Mouse (Mus musculus) central nervous system, embryonic 14 days (tissue): ENCODE measurements around the gene Hsf2. TPM values are rescaled to one million over a fixed set of nuclear protein-coding genes. Genes with fewer than 3 reads are reported as not detected.

Source experiments
- polyA plus RNA-seq: library from polyadenylated mRNA; depleted of rRNA; stranded (reverse); fragments of >200 nt; gene quantifications from 2 replicates; pipeline ENCODE4 v1.2.3, GENCODE M21; 2012; rRNA removed

Gene Hsf2
- 41.2 and 49.4 TPM in 2 replicates for polyA plus RNA-seq

GRCm38 (mm10) chr10:57485908-57486541 lies at the start of gene Hsf2:
Hsf2 (plus strand) TSS chr10:57486385.

DNA sequence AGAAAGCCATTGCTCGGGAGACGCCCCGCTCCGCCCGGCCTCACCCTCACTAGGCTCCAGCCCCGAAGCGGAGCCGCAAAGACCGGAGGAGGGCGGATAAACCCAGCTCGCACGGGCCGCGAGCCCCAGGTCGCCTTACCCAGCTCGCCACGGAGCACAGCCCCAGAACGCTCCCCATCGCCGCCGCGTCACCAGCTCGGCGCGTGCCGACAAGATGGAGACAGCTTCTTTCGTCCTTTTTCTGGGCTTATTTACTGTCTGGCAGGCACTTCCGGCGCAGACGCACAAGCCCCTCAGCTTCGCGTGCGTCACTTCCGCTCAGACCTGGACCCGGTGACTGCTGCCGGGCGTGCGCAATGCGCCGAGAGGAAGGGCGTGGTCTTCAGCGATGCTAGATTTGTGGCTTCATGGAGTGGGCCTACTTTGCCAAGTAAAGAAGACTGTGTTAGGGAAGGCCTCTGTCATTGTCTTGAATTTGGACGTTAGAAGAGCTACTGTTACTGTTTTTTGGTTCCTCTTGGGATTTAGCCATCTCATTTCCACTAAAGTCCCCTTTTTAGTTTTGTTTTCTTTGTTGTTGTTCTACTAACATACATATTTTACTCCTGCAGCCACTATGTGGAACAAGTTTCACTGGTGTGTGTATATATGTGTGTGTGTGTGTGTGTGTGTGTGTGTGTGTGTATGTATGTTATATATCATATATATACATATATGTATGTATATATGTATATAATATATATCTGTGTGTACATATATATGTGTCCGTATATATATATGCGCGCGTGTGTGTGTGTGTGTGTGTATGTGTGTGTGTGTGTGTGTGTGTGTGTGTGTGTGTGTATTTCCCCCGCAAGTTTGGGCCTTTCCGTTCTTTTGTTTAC lies 46.3 kb downstream of the Hsf2 start, which contains the start of gene Serinc1:
Gene Serinc1 (minus strand): TSS at position 313 of the 884 bp plus-strand sequence.

Other genes starting within 250 kb of the Hsf2 start
- 253 and 264 TPM in 2 replicates for gene Serinc1, start 46.1 kb downstream of the Hsf2 start, polyA plus RNA-seq
- gene Pkib, start 145.6 kb downstream of the Hsf2 start, polyA plus RNA-seq = 1.5 and 2.1 TPM in 2 replicates